In the genomic region with DNA sequence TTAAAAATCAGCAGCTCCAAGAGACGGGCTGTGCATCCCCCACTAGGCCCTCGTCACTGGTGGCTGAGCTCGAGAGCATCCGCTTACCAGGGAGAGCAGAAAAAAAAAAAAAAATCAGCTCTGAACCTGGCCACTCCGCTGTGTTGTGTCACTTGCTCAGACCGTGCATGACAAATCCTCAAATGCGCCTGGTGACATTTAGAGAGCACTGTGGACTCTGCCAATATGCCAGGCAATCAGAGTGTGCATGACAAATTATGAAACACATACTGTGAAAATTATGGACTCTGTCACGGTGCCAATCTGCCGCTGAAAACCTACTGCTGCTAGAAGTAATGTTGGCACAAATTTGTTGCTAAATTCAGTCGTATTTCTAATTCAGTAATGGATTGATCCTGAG, we compare ENCODE assay signal across 7 mouse cellular contexts.
A peak's percentile ranks its signal among the peaks of the same experiment; 100 is the strongest.
DNase-seq lines count a peak whose midpoint lies in the region; ATAC-seq and TF ChIP-seq lines count a peak whose summit lies in the region.

No protein-coding gene starts in this region.

- H3K27me3 ChIP-seq in forebrain, postnatal 0 days (ENCODE audit: insufficient read depth, low read length) = no peaks in the 10 kb centered on the region

- no peak overlapping the region for H3K4me3 ChIP-seq in forebrain, postnatal 0 days (ENCODE audit: low read depth, low read length)
- no peak overlapping the region for H3K4me3 ChIP-seq in left cerebral cortex, adult 2 months

- no peak for TF ChIP-seq CTCF in forebrain, postnatal 0 days (IDR thresholded peaks at IDR 0.05; ENCODE audit: low read depth)
- TF ChIP-seq CTCF in left cerebral cortex, adult 2 months (IDR thresholded peaks at IDR 0.05) = no peak

- peak; percentile 86 for ATAC-seq in forebrain, postnatal 0 days

- H3K9ac ChIP-seq in forebrain, postnatal 0 days = no peak overlapping the region

- 28% methylated on average over 10 of the region's 10 CpGs for WGBS in forebrain, postnatal 0 days

- H3K36me3 ChIP-seq in forebrain, postnatal 0 days (ENCODE audit: insufficient read depth) = no peaks in the 10 kb centered on the region

- H3K9me3 ChIP-seq in forebrain, postnatal 0 days (ENCODE audit: low read length) = no peaks in the 10 kb centered on the region

- peak; percentile 8 for DNase-seq in retina, postnatal 7 days (ENCODE audit: low read depth, low spot score)
- DNase-seq in retina, postnatal 1 day = no peak
- peak; percentile 88 for DNase-seq in forebrain, postnatal 0 days
- DNase-seq in left cerebral cortex, adult 2 months (ENCODE audit: extremely low spot score in 1 of 2, low spot score in 2 of 2) = peak; percentile 42
- no peak for DNase-seq in ovary, postnatal 10 days (ENCODE audit: low spot score)
- DNase-seq in embryo, embryonic 9.5 days (ENCODE audit: extremely low spot score) = no peak
- no peak for DNase-seq in spleen, postnatal 14 days (ENCODE audit: low spot score in 2 of 2)

- H3K27ac ChIP-seq in forebrain, postnatal 0 days (ENCODE audit: low read depth, low read length) = peak overlapping the region; percentile 29; the same call in 1 of the 2 replicates
- H3K27ac ChIP-seq in left cerebral cortex, adult 2 months = no peak overlapping the region

- no peaks in the 10 kb centered on the region for H3K4me1 ChIP-seq in forebrain, postnatal 0 days (ENCODE audit: insufficient read depth)

- intact Hi-C loops in left cerebral cortex, adult 2 months (cut with DNase I) = loop anchor here (10.0 kb wide), 1 partner anchor 259 kb away; no protein-coding TSS in a partner anchor

- no peak overlapping the region for H3K4me2 ChIP-seq in forebrain, postnatal 0 days (ENCODE audit: low read depth)

Comparison
In these comparisons a context has a peak if more than half of its experiments do, and no peak if none do; other contexts are left out.
1. DNase-seq: peak in retina, postnatal 7 days (single experiment), forebrain, postnatal 0 days (single experiment) and left cerebral cortex, adult 2 months (2 of 2); none in retina, postnatal 1 day (single experiment), ovary, postnatal 10 days (single experiment), embryo, embryonic 9.5 days (single experiment) and spleen, postnatal 14 days (0 of 2).